Mouse (Mus musculus): ENCODE results near the gene Endog.
"Not testable (repeated sequence)": the region's sequence is repeated elsewhere in the genome, so short reads cannot be mapped to it uniquely, and the experiment has no call there.

The Endog gene

GRCm38 (mm10) chr2:30166677-30167076 lies 4.6 kb upstream of the Endog start:
- peak; percentile 24 for DNase-seq (ENCODE audit: low spot score)

- DNase-seq (ENCODE audit: low spot score), result peak; percentile 13
These were observed 697 bp downstream of the Endog start for GRCm38 (mm10) chr2:30171997-30172382.

GRCm38 (mm10) chr2:30173541-30174240 lies 2.4 kb downstream of the Endog start:
- no peak for DNase-seq (ENCODE audit: low spot score)

GRCm38 (mm10) chr2:30175897-30176296 lies 4.6 kb downstream of the Endog start:
- DNase-seq (ENCODE audit: low spot score), result no peak

GRCm38 (mm10) chr2:30176561-30176960 lies 5.3 kb downstream of the Endog start:
- DNase-seq (ENCODE audit: low spot score), result no peak

- DNase-seq (ENCODE audit: low spot score), result peak; percentile 96
These were observed 6.7 kb downstream of the Endog start, which contains the start of gene Spout1 for GRCm38 (mm10) chr2:30177700-30178675. Gene Spout1 (minus strand): TSS chr2:30178459.

GRCm38 (mm10) chr2:30178711-30179110 lies 7.4 kb downstream of the Endog start:
- DNase-seq (ENCODE audit: low spot score), result not testable (repeated sequence)

GRCm38 (mm10) chr2:30182424-30182823 lies 11.1 kb downstream of the Endog start:
- no peak for DNase-seq (ENCODE audit: low spot score)

GRCm38 (mm10) chr2:30183721-30184120 lies 12.4 kb downstream of the Endog start:
- no peak for DNase-seq (ENCODE audit: low spot score)

- no peak for DNase-seq (ENCODE audit: low spot score)
These were observed 14.0 kb downstream of the Endog start for GRCm38 (mm10) chr2:30185276-30185675.

GRCm38 (mm10) chr2:30185681-30186080 lies 14.4 kb downstream of the Endog start:
- DNase-seq (ENCODE audit: low spot score), result no peak

- DNase-seq (ENCODE audit: low spot score), result no peak
These were observed 20.7 kb downstream of the Endog start for GRCm38 (mm10) chr2:30191790-30192580.

GRCm38 (mm10) chr2:30194656-30195055 lies 23.4 kb downstream of the Endog start:
- no peak for DNase-seq (ENCODE audit: low spot score)

GRCm38 (mm10) chr2:30198021-30198420 lies 26.7 kb downstream of the Endog start:
- no peak for DNase-seq (ENCODE audit: low spot score)

- DNase-seq (ENCODE audit: low spot score), result no peak
These were observed 28.7 kb downstream of the Endog start for GRCm38 (mm10) chr2:30199984-30200383.

GRCm38 (mm10) chr2:30200388-30200925 lies 29.2 kb downstream of the Endog start:
- no peak for DNase-seq (ENCODE audit: low spot score)

- no peak for DNase-seq (ENCODE audit: low spot score)
These were observed 32.1 kb downstream of the Endog start for GRCm38 (mm10) chr2:30203439-30203838.

- DNase-seq (ENCODE audit: low spot score), result no peak
These were observed 33.9 kb downstream of the Endog start for GRCm38 (mm10) chr2:30205255-30205628.

GRCm38 (mm10) chr2:30205629-30206357 lies 34.5 kb downstream of the Endog start, which contains the start of gene Kyat1:
Gene Kyat1 (minus strand): TSS chr2:30205847.
- peak; percentile 91 for DNase-seq (ENCODE audit: low spot score)

GRCm38 (mm10) chr2:30207401-30207800 lies 36.1 kb downstream of the Endog start:
- no peak for DNase-seq (ENCODE audit: low spot score)

- DNase-seq (ENCODE audit: low spot score), result no peak
These were observed 36.6 kb downstream of the Endog start for GRCm38 (mm10) chr2:30207886-30208285.

All from MN1 (cell line).